Mouse (Mus musculus) kidney, embryonic 15.5 days (tissue): ENCODE measurements around the gene Naa16. TPM values are rescaled to one million over a fixed set of nuclear protein-coding genes. Genes with fewer than 3 reads are reported as not detected.

Source experiments
- ATAC-seq: fragments of 200-750 bp; cut with Nextera tagmentation; replicated peaks from 2 replicates; pipeline ENCODE4 v1.8.0; 2017; ENCODE audit warnings: moderate TSS enrichment; ENCODE audit not compliant: low FRiP score
- H3K27ac ChIP-seq: fragments of 300-500 bp; sonication (generic); 2 replicates; pipeline ENCODE4 v1.5.1; 2015; ENCODE audit warnings: mild to moderate bottlenecking, inconsistent platforms
- H3K27me3 ChIP-seq: fragments of 300-500 bp; sonication (generic); 2 replicates; pipeline ENCODE4 v1.6.1; 2015; ENCODE audit warnings: inconsistent platforms
- H3K36me3 ChIP-seq: fragments of 300-500 bp; sonication (generic); 2 replicates; pipeline ENCODE4 v1.6.1; 2015; ENCODE audit warnings: inconsistent platforms
- H3K4me1 ChIP-seq: fragments of 300-500 bp; sonication (generic); 2 replicates; pipeline ENCODE4 v1.6.1; 2015; ENCODE audit warnings: inconsistent platforms
- H3K4me2 ChIP-seq: fragments of 300-500 bp; sonication (generic); 2 replicates; pipeline ENCODE4 v1.6.1; 2015; ENCODE audit warnings: moderate library complexity, mild to moderate bottlenecking, inconsistent platforms
- H3K4me3 ChIP-seq: fragments of 300-500 bp; sonication (generic); replicated peaks from 2 replicates; pipeline ENCODE4 v1.5.1; 2015; ENCODE audit warnings: mild to moderate bottlenecking, inconsistent platforms
- H3K9ac ChIP-seq: fragments of 300-500 bp; sonication (generic); 2 replicates; pipeline ENCODE4 v1.6.1; 2015; ENCODE audit warnings: mild to moderate bottlenecking, inconsistent platforms
- H3K9me3 ChIP-seq: fragments of 300-500 bp; sonication (generic); replicated peaks from 2 replicates; pipeline ENCODE4 v1.6.1; 2016; ENCODE audit warnings: inconsistent platforms
- WGBS: fragments of 180-500 bp; shearing (Covaris S2); methylation state at CpG from one replicate; pipeline ENCODE4 v1.1.7; 2015; ENCODE audit warnings: mixed read lengths; 5-methylcytosine and 5-hydroxymethylcytosine counted together
- polyA plus RNA-seq: library from polyadenylated mRNA; unstranded; fragments of >200 nt; fragmentation: Nextera tagmentation; extraction: Ambion mirVana; gene quantifications from 2 replicates; pipeline ENCODE4 v1.2.1, GENCODE M21; 2015

Gene Naa16
- polyA plus RNA-seq, 1 experiment from 2014 or later, result 46.8 TPM

GRCm38 (mm10) chr14:79293119-79293780 lies 97.3 kb downstream of the Naa16 start:
- H3K9me3 ChIP-seq, result no peaks in the 10 kb centered on the region
- WGBS, result 43% methylated on average over 10 of the region's 16 CpGs
- H3K36me3 ChIP-seq, result no peaks in the 10 kb centered on the region
- H3K4me1 ChIP-seq, result peaks cover 27% of the 10 kb centered on the region
- H3K4me2 ChIP-seq, result peak overlapping the region; percentile 42
- no peaks in the 10 kb centered on the region for H3K27me3 ChIP-seq
- H3K27ac ChIP-seq, result 0 out of 2 replicates have a peak overlapping the region, but pooled peaks have one; percentile 16
- H3K4me3 ChIP-seq, result no peak overlapping the region
- ATAC-seq, result no peak
- no peak overlapping the region for H3K9ac ChIP-seq

DNA sequence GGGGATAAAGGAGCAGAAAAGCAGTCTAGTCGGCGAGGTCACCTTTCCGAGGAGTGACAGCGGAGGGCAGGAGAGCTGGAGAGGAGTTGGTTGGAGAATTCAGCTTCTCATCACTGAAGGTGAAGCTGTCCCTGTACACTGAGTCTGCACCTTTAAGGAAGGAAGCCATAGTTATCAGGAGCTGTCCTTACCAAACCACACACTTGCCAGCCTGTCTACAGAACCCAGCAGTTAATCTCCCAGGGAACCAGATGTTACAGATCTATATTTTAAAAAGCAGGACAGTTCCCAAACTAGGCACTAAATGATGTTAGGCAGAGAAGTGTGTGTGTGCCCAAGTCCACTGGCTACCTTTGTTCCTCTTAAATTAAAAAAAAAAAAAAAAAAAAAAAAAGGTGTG lies 98.9 kb downstream of the Naa16 start:
- Histone ChIP-seq H3K27me3 (no peaks in the 10 kb centered on the region), H3K4me3 (no peak overlapping the region), H3K9me3 (no peaks in the 10 kb centered on the region), H3K9ac (no peak overlapping the region), H3K4me1 (peaks cover 25% of the 10 kb centered on the region), H3K36me3 (no peaks in the 10 kb centered on the region), H3K4me2 (no peak overlapping the region), H3K27ac (no peak overlapping the region)
- 91% methylated on average over 4 of the region's 4 CpGs for WGBS
- no peak for ATAC-seq

- Histone ChIP-seq H3K27me3 (no peaks in the 10 kb centered on the region), H3K36me3 (no peaks in the 10 kb centered on the region), H3K4me3 (no peak overlapping the region), H3K27ac (no peak overlapping the region), H3K4me2 (no peak overlapping the region), H3K9me3 (no peaks in the 10 kb centered on the region), H3K4me1 (peaks cover 25% of the 10 kb centered on the region), H3K9ac (no peak overlapping the region)
- WGBS, result 40% methylated on average over 15 of the region's 15 CpGs
- ATAC-seq, result no peak
Observed at GRCm38 (mm10) chr14:79290683-79291425, 99.7 kb downstream of the Naa16 start.

DNA sequence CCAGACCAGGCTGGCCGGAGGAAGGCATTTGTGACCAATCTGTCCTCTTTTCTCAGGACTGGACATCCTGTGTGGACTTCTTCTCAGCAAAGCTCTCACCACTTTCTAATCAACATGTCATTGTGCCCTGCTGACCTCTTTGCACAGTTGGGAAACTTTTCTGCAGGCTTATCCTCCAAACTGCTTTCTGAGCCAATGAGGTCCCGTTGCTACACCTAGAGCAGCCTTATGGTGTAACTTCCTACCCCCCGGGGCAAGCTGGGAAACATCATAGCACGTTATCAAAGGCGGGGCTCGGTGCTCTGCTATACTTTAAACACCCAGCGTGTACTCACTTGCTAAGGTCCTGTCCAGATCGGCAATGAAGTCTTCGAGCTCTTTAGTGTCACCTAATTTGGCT lies 100.7 kb downstream of the Naa16 start:
- H3K36me3 ChIP-seq, result no peaks in the 10 kb centered on the region
- H3K4me3 ChIP-seq, result no peak overlapping the region
- 37% methylated on average over 9 of the region's 9 CpGs for WGBS
- no peak overlapping the region for H3K27ac ChIP-seq
- H3K9ac ChIP-seq, result no peak overlapping the region
- no peaks in the 10 kb centered on the region for H3K9me3 ChIP-seq
- no peaks in the 10 kb centered on the region for H3K27me3 ChIP-seq
- H3K4me1 ChIP-seq, result peaks cover 25% of the 10 kb centered on the region
- no peak for ATAC-seq
- H3K4me2 ChIP-seq, result no peak overlapping the region

- Histone ChIP-seq H3K27me3 (no peaks in the 10 kb centered on the region), H3K4me3 (no peak overlapping the region), H3K9ac (no peak overlapping the region), H3K36me3 (no peaks in the 10 kb centered on the region), H3K27ac (no peak overlapping the region), H3K4me1 (peaks cover 19% of the 10 kb centered on the region), H3K9me3 (no peaks in the 10 kb centered on the region; the same call in 1 of the 2 replicates), H3K4me2 (no peak overlapping the region)
- no peak for ATAC-seq
- 77% methylated on average over 3 of the region's 3 CpGs for WGBS
Observed at GRCm38 (mm10) chr14:79288280-79288679, 102.3 kb downstream of the Naa16 start.

DNA sequence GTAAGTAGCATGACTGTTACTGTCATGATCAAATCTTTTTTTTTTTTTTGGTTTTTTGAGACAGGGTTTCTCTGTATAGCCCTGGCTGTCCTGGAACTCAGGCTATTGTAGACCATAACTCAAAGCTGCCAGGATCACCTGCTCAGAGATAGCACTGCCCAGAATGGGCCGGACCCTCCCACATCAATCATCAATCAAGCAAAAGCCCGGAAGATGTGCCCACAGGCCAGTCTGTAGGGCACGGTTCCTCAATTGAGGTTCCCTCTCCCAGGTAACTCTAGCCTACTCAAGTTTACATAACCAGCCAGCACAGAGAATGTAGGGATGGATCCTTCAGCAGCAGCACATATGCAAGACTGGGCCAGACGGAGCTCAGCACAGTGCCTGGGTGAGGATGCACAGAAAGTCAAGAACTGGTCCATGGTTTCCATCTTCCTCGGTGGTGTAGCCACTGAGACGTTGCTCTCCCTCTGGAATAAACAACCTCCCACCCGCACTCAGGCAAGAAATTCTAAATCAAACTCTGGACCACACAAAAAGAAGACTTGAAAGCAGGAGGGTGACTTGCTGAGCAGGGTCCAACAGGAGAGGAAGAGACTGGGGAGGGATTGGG lies 103.2 kb downstream of the Naa16 start:
- no peaks in the 10 kb centered on the region; the same call in 1 of the 2 replicates for H3K9me3 ChIP-seq
- H3K36me3 ChIP-seq, result no peaks in the 10 kb centered on the region
- H3K9ac ChIP-seq, result no peak overlapping the region
- no peak overlapping the region for H3K4me3 ChIP-seq
- 68% methylated on average over 7 of the region's 7 CpGs for WGBS
- no peak overlapping the region for H3K27ac ChIP-seq
- no peak overlapping the region for H3K4me2 ChIP-seq
- no peak for ATAC-seq
- H3K27me3 ChIP-seq, result no peaks in the 10 kb centered on the region
- peaks cover 12% of the 10 kb centered on the region; the same call in 1 of the 2 replicates for H3K4me1 ChIP-seq

DNA sequence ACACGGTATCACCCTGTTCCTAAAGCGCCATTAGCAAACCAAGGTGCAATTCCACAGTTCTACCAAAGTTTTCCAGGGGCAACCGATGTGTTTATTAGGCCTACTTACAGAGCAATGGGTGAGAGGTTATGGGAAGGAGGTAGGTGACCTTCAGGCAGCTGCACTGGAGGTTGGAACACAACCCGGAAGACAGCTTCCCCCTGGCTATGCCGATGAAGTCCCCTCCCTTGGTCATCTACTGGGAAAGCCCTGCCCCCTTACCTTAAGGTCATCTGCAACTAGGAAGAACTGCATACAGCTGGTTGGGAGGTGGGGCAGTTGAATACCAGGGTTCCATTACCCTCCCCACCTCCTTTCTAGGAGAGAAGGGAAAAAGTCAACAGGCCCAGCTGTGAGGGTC lies 105.0 kb downstream of the Naa16 start:
- Histone ChIP-seq H3K9ac (no peak overlapping the region), H3K4me2 (no peak overlapping the region), H3K36me3 (no peaks in the 10 kb centered on the region), H3K4me3 (no peak overlapping the region), H3K9me3 (no peaks in the 10 kb centered on the region; the same call in 1 of the 2 replicates), H3K27ac (no peak overlapping the region), H3K27me3 (no peaks in the 10 kb centered on the region), H3K4me1 (peaks cover 2% of the 10 kb centered on the region; the same call in 1 of the 2 replicates)
- no peak for ATAC-seq
- WGBS, result 87% methylated on average over 5 of the region's 5 CpGs

DNA sequence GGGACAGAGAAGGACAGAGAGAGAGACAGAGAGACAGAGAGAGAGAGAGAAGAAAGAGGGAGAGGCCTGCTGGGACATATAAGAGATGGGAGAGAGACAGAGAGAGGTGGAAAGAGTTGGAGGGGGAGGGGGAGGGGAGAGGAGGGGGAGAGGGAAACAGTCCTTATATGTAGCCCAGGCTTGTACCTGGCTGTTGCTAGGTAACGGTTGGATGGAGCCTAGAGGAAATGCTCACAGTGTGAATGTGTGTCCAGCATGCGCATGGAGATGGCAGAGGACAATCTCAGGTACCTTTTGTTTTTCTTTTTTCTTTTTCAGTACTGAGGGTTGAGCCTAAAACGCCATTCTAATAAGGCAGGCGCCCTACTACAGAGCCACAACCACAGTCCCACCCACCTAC lies 106.0 kb downstream of the Naa16 start:
- Histone ChIP-seq H3K4me3 (no peak overlapping the region), H3K27ac (no peak overlapping the region), H3K4me2 (no peak overlapping the region), H3K36me3 (no peaks in the 10 kb centered on the region), H3K9me3 (no peaks in the 10 kb centered on the region; the same call in 1 of the 2 replicates), H3K4me1 (peaks cover 2% of the 10 kb centered on the region; the same call in 1 of the 2 replicates), H3K27me3 (no peaks in the 10 kb centered on the region), H3K9ac (no peak overlapping the region)
- no peak for ATAC-seq
- WGBS, result 84% methylated on average over 4 of the region's 4 CpGs

- H3K4me2 ChIP-seq, result no peak overlapping the region
- H3K36me3 ChIP-seq, result no peaks in the 10 kb centered on the region
- H3K4me3 ChIP-seq, result no peak overlapping the region
- no peak overlapping the region for H3K9ac ChIP-seq
- peaks cover 2% of the 10 kb centered on the region; the same call in 1 of the 2 replicates for H3K4me1 ChIP-seq
- no peaks in the 10 kb centered on the region; the same call in 1 of the 2 replicates for H3K9me3 ChIP-seq
- no peak for ATAC-seq
- WGBS, result 90% methylated on average over 7 of the region's 7 CpGs
- H3K27me3 ChIP-seq, result no peaks in the 10 kb centered on the region
- no peak overlapping the region for H3K27ac ChIP-seq
Observed at GRCm38 (mm10) chr14:79283952-79284351, 106.6 kb downstream of the Naa16 start.

GRCm38 (mm10) chr14:79281894-79282553 lies 108.6 kb downstream of the Naa16 start:
- WGBS, result 93% methylated on average over 9 of the region's 9 CpGs
- no peak for ATAC-seq

GRCm38 (mm10) chr14:79280456-79280855 lies 110.1 kb downstream of the Naa16 start:
- no peak overlapping the region for H3K4me3 ChIP-seq
- H3K27me3 ChIP-seq, result no peaks in the 10 kb centered on the region
- ATAC-seq, result peak; percentile 35; the same call in 1 of the 2 replicates
- H3K4me2 ChIP-seq, result no peak overlapping the region
- no peaks in the 10 kb centered on the region for H3K36me3 ChIP-seq
- 0 out of 2 replicates have a peak overlapping the region, but pooled peaks have one; percentile 9 for H3K27ac ChIP-seq
- peaks cover 19% of the 10 kb centered on the region; the same call in 1 of the 2 replicates for H3K4me1 ChIP-seq
- no peak overlapping the region for H3K9ac ChIP-seq
- 68% methylated on average over 9 of the region's 9 CpGs for WGBS
- H3K9me3 ChIP-seq, result no peaks in the 10 kb centered on the region; the same call in 1 of the 2 replicates

More at GRCm38 (mm10) chr14:79281894-79282553, 108.6 kb downstream of the Naa16 start:
- Histone ChIP-seq H3K27ac (no peak overlapping the region), H3K36me3 (no peaks in the 10 kb centered on the region), H3K4me1 (peaks cover 12% of the 10 kb centered on the region; the same call in 1 of the 2 replicates), H3K27me3 (no peaks in the 10 kb centered on the region), H3K9me3 (no peaks in the 10 kb centered on the region; the same call in 1 of the 2 replicates), H3K4me2 (no peak overlapping the region), H3K4me3 (no peak overlapping the region), H3K9ac (no peak overlapping the region)
